8 mouse cellular contexts compared by ENCODE assay signal in the genomic region with DNA sequence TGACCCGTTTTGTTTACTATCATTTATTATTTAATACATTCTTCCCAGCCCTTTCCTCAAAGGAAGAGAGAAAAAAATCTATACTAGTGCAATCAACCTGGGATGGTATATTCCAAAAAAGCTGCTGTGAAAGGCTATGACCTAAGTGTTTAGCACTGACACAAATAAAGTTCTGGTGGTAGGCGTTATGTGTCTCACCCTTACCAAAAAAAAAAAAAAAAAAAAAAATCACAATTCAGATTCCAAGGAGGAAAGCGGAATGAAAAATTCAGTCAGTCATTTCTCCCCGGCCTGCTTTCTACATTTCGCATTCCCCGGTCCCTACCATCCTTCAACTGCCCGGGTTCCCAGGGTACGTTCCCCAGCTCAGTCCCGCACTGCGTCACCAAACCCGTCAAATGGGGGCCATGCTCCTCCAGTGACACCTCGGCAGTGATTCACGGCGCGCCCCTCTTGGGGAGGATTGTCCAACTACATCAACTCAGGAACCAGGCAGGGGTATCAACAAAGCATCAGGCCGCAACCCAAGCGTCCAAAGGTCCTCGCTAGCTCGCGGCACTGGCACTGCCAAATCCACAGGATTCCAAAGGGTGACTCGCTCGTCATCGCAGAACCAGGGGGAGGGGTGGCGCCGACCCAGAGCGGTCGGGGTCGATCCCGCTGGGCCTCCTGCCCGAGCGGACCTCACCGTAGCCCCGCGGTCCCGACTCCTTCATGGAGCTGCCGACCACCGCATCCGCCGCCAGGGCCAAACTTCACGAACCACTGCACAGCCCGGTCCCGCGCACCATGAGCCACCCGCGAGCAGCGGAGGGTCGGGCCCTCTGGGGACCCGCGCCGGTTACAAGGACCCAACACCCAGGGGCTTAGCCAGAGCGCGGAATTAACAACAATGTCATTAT. TPM values are rescaled to one million over a fixed set of nuclear protein-coding genes. Genes with fewer than 3 reads are reported as not detected.
DNase-seq lines count a peak whose midpoint lies in the region; ATAC-seq and TF ChIP-seq lines count a peak whose summit lies in the region.

No protein-coding gene starts in this region.

- no peak for TF ChIP-seq POLR2A in spleen, adult 2 months (IDR thresholded peaks at IDR 0.05; ENCODE audit: low read depth, low read length)

- 2% methylated on average over 41 of the region's 52 CpGs for WGBS in embryonic facial prominence, embryonic 14.5 days
- WGBS in limb, embryonic 12.5 days, result 1% methylated on average over 52 of the region's 52 CpGs
- WGBS in midbrain, embryonic 12.5 days, result 2% methylated on average over 47 of the region's 52 CpGs
- WGBS in spleen, adult 2 months, result 9% methylated on average over 52 of the region's 52 CpGs

- peak; percentile 61 for ATAC-seq in embryonic facial prominence, embryonic 14.5 days (ENCODE audit: low read depth)
- ATAC-seq in limb, embryonic 12.5 days (ENCODE audit: insufficient number of reproducible peaks, insufficient read depth, low FRiP score, low TSS enrichment, low read depth), result peak; percentile 78
- ATAC-seq in midbrain, embryonic 12.5 days (ENCODE audit: low FRiP score, low read depth), result peak; percentile 67

- H3K9ac ChIP-seq in embryonic facial prominence, embryonic 14.5 days (ENCODE audit: low read depth, low read length), result peak overlapping the region; percentile 94
- H3K9ac ChIP-seq in limb, embryonic 12.5 days (replicated peaks), result peak overlapping the region; percentile 87
- peak overlapping the region; percentile 86 for H3K9ac ChIP-seq in midbrain, embryonic 12.5 days (replicated peaks)

- no peaks in the 10 kb centered on the region for H3K36me3 ChIP-seq in embryonic facial prominence, embryonic 14.5 days (ENCODE audit: control insufficient read depth, insufficient read depth, low read length)
- no peaks in the 10 kb centered on the region for H3K36me3 ChIP-seq in limb, embryonic 12.5 days
- no peaks in the 10 kb centered on the region for H3K36me3 ChIP-seq in midbrain, embryonic 12.5 days
- H3K36me3 ChIP-seq in spleen, adult 2 months (ENCODE audit: control insufficient read depth, insufficient read depth, low read length), result no peaks in the 10 kb centered on the region

- peak overlapping the region; percentile 89 for H3K4me3 ChIP-seq in embryonic facial prominence, embryonic 14.5 days (ENCODE audit: low read depth, low read length)
- H3K4me3 ChIP-seq in limb, embryonic 12.5 days (replicated peaks), result peak overlapping the region; percentile 75
- peak overlapping the region; percentile 87 for H3K4me3 ChIP-seq in midbrain, embryonic 12.5 days
- H3K4me3 ChIP-seq in spleen, adult 2 months (ENCODE audit: extremely low read depth, insufficient read depth, insufficient read length), result peak overlapping the region; percentile 82

- peak; percentile 40 to 56 for DNase-seq in spleen, adult 18-20 months
- DNase-seq in spleen, adult 12 weeks (ENCODE audit: low spot score), result no peak
- peak; percentile 60 for DNase-seq in embryonic facial prominence, embryonic 14.5 days (ENCODE audit: low spot score)
- peak; percentile 55 to 58 for DNase-seq in heart, adult 9 months (ENCODE audit: low spot score in 2 of 2)
- DNase-seq in kidney, adult 9 months, result peak; percentile 91
- DNase-seq in spleen, adult 2 months (ENCODE audit: low read depth in 1 of 2, low spot score in 2 of 2), result peak; percentile 8 to 46

- peak overlapping the region; percentile 95 for H3K27ac ChIP-seq in embryonic facial prominence, embryonic 14.5 days (replicated peaks; ENCODE audit: low read depth, low read length)
- H3K27ac ChIP-seq in limb, embryonic 12.5 days, result peak overlapping the region; percentile 92
- H3K27ac ChIP-seq in midbrain, embryonic 12.5 days (replicated peaks), result peak overlapping the region; percentile 98
- H3K27ac ChIP-seq in spleen, adult 2 months (ENCODE audit: insufficient read depth, low read length), result peak overlapping the region; percentile 74

- H3K27me3 ChIP-seq in embryonic facial prominence, embryonic 14.5 days (replicated peaks; ENCODE audit: control insufficient read depth, insufficient read depth, low read length), result no peaks in the 10 kb centered on the region
- H3K27me3 ChIP-seq in limb, embryonic 12.5 days, result no peaks in the 10 kb centered on the region
- no peaks in the 10 kb centered on the region; the same call in 1 of the 2 replicates for H3K27me3 ChIP-seq in midbrain, embryonic 12.5 days
- no peaks in the 10 kb centered on the region for H3K27me3 ChIP-seq in spleen, adult 2 months (ENCODE audit: control insufficient read depth, insufficient read depth, low read length)

- H3K9me3 ChIP-seq in embryonic facial prominence, embryonic 14.5 days (ENCODE audit: control insufficient read depth, low read length), result no peaks in the 10 kb centered on the region
- H3K9me3 ChIP-seq in limb, embryonic 12.5 days, result no peaks in the 10 kb centered on the region
- no peaks in the 10 kb centered on the region for H3K9me3 ChIP-seq in midbrain, embryonic 12.5 days

- H3K4me2 ChIP-seq in embryonic facial prominence, embryonic 14.5 days (ENCODE audit: low read depth, low read length), result peak overlapping the region; percentile 81
- peak overlapping the region; percentile 84 for H3K4me2 ChIP-seq in limb, embryonic 12.5 days
- H3K4me2 ChIP-seq in midbrain, embryonic 12.5 days (replicated peaks), result peak overlapping the region; percentile 69

- no peaks in the 10 kb centered on the region for H3K4me1 ChIP-seq in embryonic facial prominence, embryonic 14.5 days (ENCODE audit: control insufficient read depth, insufficient read depth, low read length)
- H3K4me1 ChIP-seq in limb, embryonic 12.5 days (replicated peaks), result 0 out of 2 replicates have a peak, but pooled peaks cover 3% of the 10 kb centered on the region
- peaks cover 7% of the 10 kb centered on the region; the same call in 1 of the 2 replicates for H3K4me1 ChIP-seq in midbrain, embryonic 12.5 days
- H3K4me1 ChIP-seq in spleen, adult 2 months (ENCODE audit: control insufficient read depth, insufficient read depth, insufficient read length), result peaks cover 2% of the 10 kb centered on the region

- TF ChIP-seq CTCF in spleen, adult 2 months (IDR thresholded peaks at IDR 0.05; ENCODE audit: extremely low read depth, insufficient read depth, insufficient read length, insufficient replicate concordance), result no peak

RNA-seq across cellular contexts. Expression of gene Dennd5b, which starts 1.1 kb away (rescaled TPM):
- 4.8 and 5.7 TPM in 2 replicates for polyA plus RNA-seq in embryonic facial prominence, embryonic 14.5 days (2014; fragmentation: Nextera tagmentation; extraction: Ambion mirVana)
- 8.2 and 8.5 TPM in 2 replicates for polyA plus RNA-seq in limb, embryonic 12.5 days (2016; fragmentation: Nextera tagmentation; extraction: Ambion mirVana)
- 19.8 and 22.7 TPM in 2 replicates for polyA plus RNA-seq in midbrain, embryonic 12.5 days (2016; fragmentation: Nextera tagmentation; extraction: Ambion mirVana)
- polyA plus RNA-seq in spleen, adult 2 months (2012; rRNA removed), result 5.1 and 11.8 TPM in 2 replicates

RNA-seq across cellular contexts. Expression of gene Gm10203, which starts 29.5 kb away (rescaled TPM):
- not detected in 2 replicates for polyA plus RNA-seq in embryonic facial prominence, embryonic 14.5 days (2014; fragmentation: Nextera tagmentation; extraction: Ambion mirVana)
- not detected in 2 replicates for polyA plus RNA-seq in limb, embryonic 12.5 days (2016; fragmentation: Nextera tagmentation; extraction: Ambion mirVana)
- polyA plus RNA-seq in midbrain, embryonic 12.5 days (2016; fragmentation: Nextera tagmentation; extraction: Ambion mirVana), result not detected in 2 replicates
- polyA plus RNA-seq in spleen, adult 2 months (2012; rRNA removed), result not detected in 2 replicates

RNA-seq across cellular contexts. Expression of gene Etfbkmt, which starts 39.2 kb away (rescaled TPM):
- 11.1 and 12.3 TPM in 2 replicates for polyA plus RNA-seq in embryonic facial prominence, embryonic 14.5 days (2014; fragmentation: Nextera tagmentation; extraction: Ambion mirVana)
- 14.3 and 17.3 TPM in 2 replicates for polyA plus RNA-seq in limb, embryonic 12.5 days (2016; fragmentation: Nextera tagmentation; extraction: Ambion mirVana)
- 8.1 and 8.4 TPM in 2 replicates for polyA plus RNA-seq in midbrain, embryonic 12.5 days (2016; fragmentation: Nextera tagmentation; extraction: Ambion mirVana)
- 3.0 and 4.5 TPM in 2 replicates for polyA plus RNA-seq in spleen, adult 2 months (2012; rRNA removed)
